Mouse (Mus musculus) liver (tissue): ENCODE data around the gene Tomm34.
"Not testable (repeated sequence)": the region's sequence is repeated elsewhere in the genome, so short reads cannot be mapped to it uniquely, and the experiment has no call there.

Experiments used
- DNase-seq: peaks from one replicate; pipeline ENCODE4 v3.0.0-alpha.2; 2020; ENCODE audit warnings: mixed read lengths

Tomm34 gene

GRCm38 (mm10) chr2:164075088-164075487, 4.1 kb upstream of the Tomm34 start:
- DNase-seq = no peak

GRCm38 (mm10) chr2:164073918-164074578, 3.1 kb upstream of the Tomm34 start:
- peak; percentile 98 for DNase-seq

GRCm38 (mm10) chr2:164073120-164073519, 2.2 kb upstream of the Tomm34 start:
- no peak for DNase-seq

- no peak for DNase-seq
Measured at GRCm38 (mm10) chr2:164072109-164072508, 1.1 kb upstream of the Tomm34 start.

GRCm38 (mm10) chr2:164071437-164071820, 460 bp upstream of the Tomm34 start:
- DNase-seq = not testable (repeated sequence)

- no peak for DNase-seq
Measured at GRCm38 (mm10) chr2:164070142-164070764, 716 bp downstream of the Tomm34 start, which contains the start of gene Stk4. Gene Stk4 (plus strand): TSS chr2:164070322.

GRCm38 (mm10) chr2:164059634-164060235, 11.2 kb downstream of the Tomm34 start:
- DNase-seq = no peak

- no peak for DNase-seq
Measured at GRCm38 (mm10) chr2:164054671-164055070, 16.3 kb downstream of the Tomm34 start.

GRCm38 (mm10) chr2:164053767-164054166, 17.2 kb downstream of the Tomm34 start:
- DNase-seq = no peak

GRCm38 (mm10) chr2:164047197-164047690, 23.7 kb downstream of the Tomm34 start:
- peak; percentile 59 for DNase-seq

GRCm38 (mm10) chr2:164041523-164041922, 29.4 kb downstream of the Tomm34 start:
- no peak for DNase-seq

- DNase-seq = no peak
Measured at GRCm38 (mm10) chr2:164040949-164041348, 30.0 kb downstream of the Tomm34 start.

- DNase-seq = no peak
Measured at GRCm38 (mm10) chr2:164038407-164039028, 32.5 kb downstream of the Tomm34 start.

GRCm38 (mm10) chr2:164036520-164037019, 34.4 kb downstream of the Tomm34 start:
- DNase-seq = peak; percentile 16

GRCm38 (mm10) chr2:164032973-164033372, 38.0 kb downstream of the Tomm34 start:
- DNase-seq = no peak

GRCm38 (mm10) chr2:164031147-164031546, 39.8 kb downstream of the Tomm34 start:
- no peak for DNase-seq

GRCm38 (mm10) chr2:164025150-164025549, 45.8 kb downstream of the Tomm34 start, which contains the start of gene Pabpc1l:
Gene Pabpc1l (plus strand): TSS chr2:164025450.
- DNase-seq = no peak

GRCm38 (mm10) chr2:164022104-164022503, 48.9 kb downstream of the Tomm34 start:
- no peak for DNase-seq

- DNase-seq = no peak
Measured at GRCm38 (mm10) chr2:164019943-164020342, 51.0 kb downstream of the Tomm34 start.

GRCm38 (mm10) chr2:164018910-164019309, 52.1 kb downstream of the Tomm34 start:
- no peak for DNase-seq

GRCm38 (mm10) chr2:164015304-164015703, 55.7 kb downstream of the Tomm34 start:
- DNase-seq = no peak

- DNase-seq = no peak
Measured at GRCm38 (mm10) chr2:164010944-164011343, 60.0 kb downstream of the Tomm34 start.

- DNase-seq = no peak
Measured at GRCm38 (mm10) chr2:164010496-164010895, 60.5 kb downstream of the Tomm34 start.
